Mouse (Mus musculus) embryonic facial prominence, embryonic 13.5 days (tissue): Measurements from ENCODE around the gene Bora. TPM values are rescaled to one million over a fixed set of nuclear protein-coding genes. Genes with fewer than 3 reads are reported as not detected.
"Not testable (repeated sequence)": the region's sequence is repeated elsewhere in the genome, so short reads cannot be mapped to it uniquely, and the experiment has no call there.

Experiments used
- ATAC-seq: fragments of 200-750 bp; cut with Nextera tagmentation; 2 replicates; pipeline ENCODE4 v1.8.0; 2017; ENCODE audit warnings: low read depth; ENCODE audit not compliant: insufficient number of reproducible peaks, insufficient read depth, low FRiP score, low TSS enrichment
- H3K27ac ChIP-seq: fragments of 300-500 bp; sonication (generic); 2 replicates; pipeline ENCODE4 v1.5.1; 2015; ENCODE audit warnings: moderate library complexity, mild to moderate bottlenecking, inconsistent platforms
- H3K27me3 ChIP-seq: fragments of 300-500 bp; sonication (generic); 2 replicates; pipeline ENCODE4 v1.6.1; 2015; ENCODE audit warnings: mild to moderate bottlenecking, inconsistent platforms
- H3K36me3 ChIP-seq: fragments of 300-500 bp; sonication (generic); 2 replicates; pipeline ENCODE4 v1.6.1; 2015; ENCODE audit warnings: mild to moderate bottlenecking, inconsistent platforms
- H3K4me1 ChIP-seq: fragments of 300-500 bp; sonication (generic); 2 replicates; pipeline ENCODE4 v1.6.1; 2015; ENCODE audit warnings: inconsistent platforms
- H3K4me2 ChIP-seq: fragments of 300-500 bp; sonication (generic); 2 replicates; pipeline ENCODE4 v1.6.1; 2015; ENCODE audit warnings: moderate library complexity, mild to moderate bottlenecking, inconsistent platforms
- H3K4me3 ChIP-seq: fragments of 300-500 bp; sonication (generic); 2 replicates; pipeline ENCODE4 v1.5.1; 2015; ENCODE audit warnings: mild to moderate bottlenecking, inconsistent platforms
- H3K9ac ChIP-seq: fragments of 300-500 bp; sonication (generic); 2 replicates; pipeline ENCODE4 v1.6.1; 2015; ENCODE audit warnings: mild to moderate bottlenecking, inconsistent platforms
- H3K9me3 ChIP-seq: fragments of 300-500 bp; sonication (generic); 2 replicates; pipeline ENCODE4 v1.6.1; 2016; ENCODE audit warnings: inconsistent platforms
- WGBS: fragments of 180-500 bp; shearing (Covaris S2); methylation state at CpG from one replicate; pipeline ENCODE4 v1.1.7; 2015; ENCODE audit warnings: mixed read lengths; 5-methylcytosine and 5-hydroxymethylcytosine counted together
- polyA plus RNA-seq: library from polyadenylated mRNA; unstranded; fragments of >200 nt; fragmentation: Nextera tagmentation; extraction: Ambion mirVana; gene quantifications from 2 replicates; pipeline ENCODE4 v1.2.1, GENCODE M21; 2015

Gene Bora
- polyA plus RNA-seq, 1 experiment from 2014 or later, result 80.3 TPM

GRCm38 (mm10) chr14:99037703-99038102 lies 8.3 kb upstream of the Bora start:
- Histone ChIP-seq H3K9ac (no peak overlapping the region), H3K27ac (no peak overlapping the region), H3K9me3 (no peaks in the 10 kb centered on the region), H3K27me3 (no peaks in the 10 kb centered on the region), H3K4me1 (0 out of 2 replicates have a peak, but pooled peaks cover 8% of the 10 kb centered on the region), H3K36me3 (peaks cover 27% of the 10 kb centered on the region), H3K4me3 (no peak overlapping the region), H3K4me2 (no peak overlapping the region)
- no peak for ATAC-seq
- WGBS, result 86% methylated on average over 2 of the region's 2 CpGs

GRCm38 (mm10) chr14:99039308-99039707 lies 6.7 kb upstream of the Bora start:
- H3K4me1 ChIP-seq, result peaks cover 19% of the 10 kb centered on the region
- 74% methylated on average over 5 of the region's 5 CpGs for WGBS
- H3K27ac ChIP-seq, H3K27me3 ChIP-seq, ATAC-seq, H3K9ac ChIP-seq, H3K9me3 ChIP-seq, H3K4me2 ChIP-seq, H3K4me3 ChIP-seq: not testable (repeated sequence)
- peaks cover 23% of the 10 kb centered on the region for H3K36me3 ChIP-seq

- WGBS, result 64% methylated on average over 4 of the region's 4 CpGs
- Histone ChIP-seq H3K9me3 (no peaks in the 10 kb centered on the region), H3K4me1 (peaks cover 24% of the 10 kb centered on the region), H3K27ac (no peak overlapping the region), H3K9ac (no peak overlapping the region), H3K4me2 (no peak overlapping the region), H3K27me3 (no peaks in the 10 kb centered on the region), H3K36me3 (peaks cover 18% of the 10 kb centered on the region), H3K4me3 (no peak overlapping the region)
- ATAC-seq, result no peak
Observed at GRCm38 (mm10) chr14:99041416-99041815, 4.6 kb upstream of the Bora start.

GRCm38 (mm10) chr14:99043499-99043898 lies 2.5 kb upstream of the Bora start:
- H3K9ac ChIP-seq, result peak overlapping the region; percentile 37; the same call in 1 of the 2 replicates
- H3K27me3 ChIP-seq, result no peaks in the 10 kb centered on the region
- peaks cover 32% of the 10 kb centered on the region for H3K4me1 ChIP-seq
- peaks cover 10% of the 10 kb centered on the region for H3K36me3 ChIP-seq
- no peak for ATAC-seq
- H3K9me3 ChIP-seq, result no peaks in the 10 kb centered on the region
- 33% methylated on average over 1 of the region's 1 CpGs for WGBS
- 0 out of 2 replicates have a peak overlapping the region, but pooled peaks have one; percentile 98 for H3K4me3 ChIP-seq
- peak overlapping the region; percentile 67 for H3K4me2 ChIP-seq
- no peak overlapping the region for H3K27ac ChIP-seq

GRCm38 (mm10) chr14:99044096-99044495 lies 1.9 kb upstream of the Bora start:
- 44% methylated on average over 10 of the region's 10 CpGs for WGBS
- Histone ChIP-seq H3K9ac (peak overlapping the region; percentile 37), H3K27ac (no peak overlapping the region), H3K4me1 (peaks cover 35% of the 10 kb centered on the region), H3K4me3 (peak overlapping the region; percentile 98), H3K4me2 (peak overlapping the region; percentile 67), H3K36me3 (peaks cover 5% of the 10 kb centered on the region), H3K27me3 (no peaks in the 10 kb centered on the region), H3K9me3 (no peaks in the 10 kb centered on the region)
- no peak for ATAC-seq

- WGBS, result 8% methylated on average over 5 of the region's 5 CpGs
- Histone ChIP-seq H3K27ac (no peak overlapping the region), H3K9ac (peak overlapping the region; percentile 97), H3K36me3 (no peaks in the 10 kb centered on the region), H3K9me3 (no peaks in the 10 kb centered on the region), H3K4me3 (peak overlapping the region; percentile 98), H3K4me2 (peak overlapping the region; percentile 67), H3K27me3 (no peaks in the 10 kb centered on the region), H3K4me1 (peaks cover 35% of the 10 kb centered on the region)
- no peak for ATAC-seq
Observed at GRCm38 (mm10) chr14:99044718-99045117, 1.3 kb upstream of the Bora start.

GRCm38 (mm10) chr14:99045378-99046030 lies 518 bp upstream of the Bora start:
- Histone ChIP-seq H3K9ac (peak overlapping the region; percentile 97), H3K36me3 (no peaks in the 10 kb centered on the region; the same call in 1 of the 2 replicates), H3K4me3 (peak overlapping the region; percentile 98), H3K27me3 (no peaks in the 10 kb centered on the region), H3K9me3 (no peaks in the 10 kb centered on the region), H3K4me1 (peaks cover 35% of the 10 kb centered on the region), H3K27ac (peak overlapping the region; percentile 91), H3K4me2 (peak overlapping the region; percentile 67)
- WGBS, result 1% methylated on average over 66 of the region's 70 CpGs
- ATAC-seq, result peak; percentile 22; the same call in 1 of the 2 replicates

- Histone ChIP-seq H3K27ac (peak overlapping the region; percentile 91), H3K4me3 (peak overlapping the region; percentile 98), H3K36me3 (peaks cover 6% of the 10 kb centered on the region), H3K4me2 (peak overlapping the region; percentile 67), H3K9ac (peak overlapping the region; percentile 97), H3K27me3 (no peaks in the 10 kb centered on the region), H3K9me3 (no peaks in the 10 kb centered on the region), H3K4me1 (peaks cover 31% of the 10 kb centered on the region)
- under 1% methylated on average over 15 of the region's 15 CpGs for WGBS
- ATAC-seq, result no peak
Observed at GRCm38 (mm10) chr14:99046782-99047181, 760 bp downstream of the Bora start.

GRCm38 (mm10) chr14:99058959-99059586 lies 13.1 kb downstream of the Bora start:
- Histone ChIP-seq H3K27ac (no peak overlapping the region), H3K36me3 (peaks cover 63% of the 10 kb centered on the region), H3K9me3 (no peaks in the 10 kb centered on the region), H3K4me3 (no peak overlapping the region), H3K4me1 (no peaks in the 10 kb centered on the region), H3K27me3 (no peaks in the 10 kb centered on the region), H3K4me2 (no peak overlapping the region), H3K9ac (no peak overlapping the region)
- 84% methylated on average over 7 of the region's 7 CpGs for WGBS
- no peak for ATAC-seq

- Histone ChIP-seq H3K9me3 (no peaks in the 10 kb centered on the region), H3K27ac (no peak overlapping the region), H3K27me3 (no peaks in the 10 kb centered on the region), H3K9ac (no peak overlapping the region), H3K4me3 (no peak overlapping the region), H3K4me1 (no peaks in the 10 kb centered on the region), H3K4me2 (no peak overlapping the region), H3K36me3 (peaks cover 66% of the 10 kb centered on the region)
- no peak for ATAC-seq
- 88% methylated on average over 12 of the region's 12 CpGs for WGBS
Observed at GRCm38 (mm10) chr14:99060616-99061015, 14.6 kb downstream of the Bora start.

- H3K4me3 ChIP-seq, result no peak overlapping the region
- no peaks in the 10 kb centered on the region for H3K4me1 ChIP-seq
- ATAC-seq, result no peak
- WGBS, result 97% methylated on average over 2 of the region's 2 CpGs
- no peak overlapping the region for H3K4me2 ChIP-seq
- no peak overlapping the region for H3K27ac ChIP-seq
- no peaks in the 10 kb centered on the region for H3K27me3 ChIP-seq
- H3K9me3 ChIP-seq, result no peaks in the 10 kb centered on the region
- H3K36me3 ChIP-seq, result peaks cover 57% of the 10 kb centered on the region
- no peak overlapping the region for H3K9ac ChIP-seq
Observed at GRCm38 (mm10) chr14:99063091-99063490, 17.1 kb downstream of the Bora start.

- no peaks in the 10 kb centered on the region for H3K9me3 ChIP-seq
- peaks cover 59% of the 10 kb centered on the region for H3K36me3 ChIP-seq
- H3K4me3 ChIP-seq, result no peak overlapping the region
- H3K4me2 ChIP-seq, result no peak overlapping the region
- H3K27ac ChIP-seq, result no peak overlapping the region
- H3K27me3 ChIP-seq, result no peaks in the 10 kb centered on the region
- 87% methylated on average over 4 of the region's 4 CpGs for WGBS
- H3K9ac ChIP-seq, result no peak overlapping the region
- ATAC-seq, result no peak
- no peaks in the 10 kb centered on the region for H3K4me1 ChIP-seq
Observed at GRCm38 (mm10) chr14:99071146-99071545, 25.1 kb downstream of the Bora start.
